Mouse (Mus musculus) intestine, embryonic 16.5 days (tissue): ENCODE results near the gene Lrrc15. TPM values are rescaled to one million over a fixed set of nuclear protein-coding genes. Genes with fewer than 3 reads are reported as not detected.

Experiments used
- ATAC-seq: fragments of 200-750 bp; cut with Nextera tagmentation; 2 replicates; pipeline ENCODE4 v1.8.0; 2017; ENCODE audit warnings: moderate TSS enrichment, moderate library complexity
- H3K27ac ChIP-seq: fragments of 300-500 bp; sonication (generic); 2 replicates; pipeline ENCODE4 v1.5.1; 2014; ENCODE audit warnings: mild to moderate bottlenecking, low read length
- H3K27me3 ChIP-seq: fragments of 300-500 bp; sonication (generic); replicated peaks from 2 replicates; pipeline ENCODE4 v1.6.1; 2014; ENCODE audit warnings: low read length, control low read depth, mixed read lengths; ENCODE audit not compliant: control insufficient read depth, insufficient read depth
- H3K36me3 ChIP-seq: fragments of 300-500 bp; sonication (generic); 2 replicates; pipeline ENCODE4 v1.6.1; 2014; ENCODE audit warnings: low read length, control low read depth; ENCODE audit not compliant: control insufficient read depth, insufficient read depth
- H3K4me1 ChIP-seq: fragments of 300-500 bp; sonication (generic); 2 replicates; pipeline ENCODE4 v1.6.1; 2014; ENCODE audit warnings: low read length, control low read depth, mixed read lengths; ENCODE audit not compliant: control insufficient read depth, insufficient read depth
- H3K4me2 ChIP-seq: fragments of 300-500 bp; sonication (generic); 2 replicates; pipeline ENCODE4 v1.6.1; 2014; ENCODE audit warnings: low read depth, low read length, control low read depth
- H3K4me3 ChIP-seq: fragments of 300-500 bp; sonication (generic); 2 replicates; pipeline ENCODE4 v1.5.1; 2014; ENCODE audit warnings: mild to moderate bottlenecking, low read length
- H3K9ac ChIP-seq: fragments of 300-500 bp; sonication (generic); 2 replicates; pipeline ENCODE4 v1.6.1; 2014; ENCODE audit warnings: low read depth, low read length
- H3K9me3 ChIP-seq: fragments of 300-500 bp; sonication (generic); 2 replicates; pipeline ENCODE4 v1.6.1; 2016; ENCODE audit warnings: low read length, control low read depth; ENCODE audit not compliant: control insufficient read depth
- WGBS: fragments of 180-500 bp; shearing (Covaris S2); extraction: QIAGEN DNeasy Blood & Tissue Kit; methylation state at CpG from one replicate; pipeline ENCODE4 v1.1.7; 2014; 5-methylcytosine and 5-hydroxymethylcytosine counted together
- polyA plus RNA-seq: library from polyadenylated mRNA; unstranded; fragments of >200 nt; fragmentation: Nextera tagmentation; extraction: Ambion mirVana; gene quantifications from 2 replicates; pipeline ENCODE4 v1.2.1, GENCODE M21; 2015

Gene Lrrc15
- polyA plus RNA-seq, 1 experiment from 2014 or later, result 0.32 TPM

DNA sequence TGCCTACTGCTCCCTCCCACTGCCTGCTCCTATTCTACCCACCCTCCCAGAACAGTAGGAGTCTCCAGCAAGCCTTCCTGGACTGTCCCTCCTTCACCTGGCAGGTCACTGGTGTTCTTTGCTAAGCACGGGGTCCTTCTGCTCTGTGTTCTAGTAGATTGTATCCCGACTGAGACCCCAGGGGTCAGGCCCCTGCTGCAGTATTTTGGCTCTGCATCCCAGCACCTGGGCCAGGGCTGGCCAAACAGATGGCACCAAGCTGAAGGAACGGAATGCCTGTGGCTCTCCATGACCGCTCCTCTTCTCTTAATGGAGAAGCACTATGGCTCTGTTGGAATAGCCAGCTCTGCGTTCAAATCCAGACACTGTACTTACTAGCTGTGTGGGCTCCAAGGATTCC, 16.5 kb downstream of the Lrrc15 start:
- no peak for ATAC-seq
- Histone ChIP-seq H3K27me3 (no peaks in the 10 kb centered on the region), H3K4me1 (0 out of 2 replicates have a peak, but pooled peaks cover 3% of the 10 kb centered on the region), H3K4me3 (no peak overlapping the region), H3K4me2 (no peak overlapping the region), H3K36me3 (no peaks in the 10 kb centered on the region), H3K9ac (no peak overlapping the region), H3K27ac (no peak overlapping the region), H3K9me3 (no peaks in the 10 kb centered on the region)
- WGBS, result 82% methylated on average over 5 of the region's 5 CpGs

DNA sequence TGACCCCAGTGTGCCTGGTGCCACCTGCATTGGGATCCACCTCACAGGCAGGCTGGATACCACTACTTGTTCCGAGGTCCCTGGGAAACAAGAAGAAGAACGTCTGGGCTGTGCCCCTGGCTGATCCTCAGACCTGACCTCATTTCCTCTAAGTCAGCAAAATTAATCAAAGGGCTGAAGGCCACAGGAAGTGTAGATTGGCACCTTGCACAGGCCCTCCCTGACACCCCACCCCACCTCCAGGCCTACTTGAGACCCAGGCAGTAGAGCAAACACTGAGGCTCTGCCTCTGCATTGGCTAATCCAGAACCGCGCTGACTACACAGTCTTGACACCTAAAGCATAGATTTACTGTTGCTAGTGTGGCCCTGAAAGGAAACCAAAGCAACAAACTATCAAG, 17.4 kb downstream of the Lrrc15 start:
- WGBS, result 53% methylated on average over 4 of the region's 4 CpGs
- H3K27me3 ChIP-seq, result no peaks in the 10 kb centered on the region
- no peaks in the 10 kb centered on the region for H3K36me3 ChIP-seq
- no peak overlapping the region for H3K9ac ChIP-seq
- H3K27ac ChIP-seq, result no peak overlapping the region
- H3K4me2 ChIP-seq, result no peak overlapping the region
- no peaks in the 10 kb centered on the region for H3K9me3 ChIP-seq
- no peak for ATAC-seq
- H3K4me1 ChIP-seq, result 0 out of 2 replicates have a peak, but pooled peaks cover 3% of the 10 kb centered on the region
- no peak overlapping the region for H3K4me3 ChIP-seq

DNA sequence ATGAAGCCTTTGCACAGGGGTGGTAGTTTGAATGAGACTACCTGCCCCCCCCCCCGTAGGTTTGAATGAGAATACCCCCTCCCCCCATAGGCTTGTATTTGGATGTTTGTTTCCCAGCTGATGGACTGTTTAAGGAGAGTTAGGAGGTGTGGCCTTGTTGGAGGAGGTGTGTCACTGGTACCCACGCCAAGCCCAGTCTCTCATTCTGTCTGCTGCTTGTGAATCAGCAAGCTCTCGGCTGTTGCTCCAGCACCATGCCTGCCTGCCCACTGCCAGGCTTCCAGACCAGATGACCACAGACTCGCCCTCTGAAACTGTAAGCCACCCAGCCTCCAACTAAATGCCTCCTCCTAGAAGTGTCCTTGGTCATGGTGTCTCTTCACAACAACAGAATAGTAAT, 19.9 kb downstream of the Lrrc15 start:
- no peak overlapping the region for H3K27ac ChIP-seq
- H3K36me3 ChIP-seq, result no peaks in the 10 kb centered on the region
- H3K27me3 ChIP-seq, result 0 out of 2 replicates have a peak, but pooled peaks cover 3% of the 10 kb centered on the region
- 0 out of 2 replicates have a peak, but pooled peaks cover 3% of the 10 kb centered on the region for H3K4me1 ChIP-seq
- no peak overlapping the region for H3K4me2 ChIP-seq
- no peaks in the 10 kb centered on the region for H3K9me3 ChIP-seq
- ATAC-seq, result no peak
- H3K4me3 ChIP-seq, result no peak overlapping the region
- 66% methylated on average over 4 of the region's 4 CpGs for WGBS
- no peak overlapping the region for H3K9ac ChIP-seq

DNA sequence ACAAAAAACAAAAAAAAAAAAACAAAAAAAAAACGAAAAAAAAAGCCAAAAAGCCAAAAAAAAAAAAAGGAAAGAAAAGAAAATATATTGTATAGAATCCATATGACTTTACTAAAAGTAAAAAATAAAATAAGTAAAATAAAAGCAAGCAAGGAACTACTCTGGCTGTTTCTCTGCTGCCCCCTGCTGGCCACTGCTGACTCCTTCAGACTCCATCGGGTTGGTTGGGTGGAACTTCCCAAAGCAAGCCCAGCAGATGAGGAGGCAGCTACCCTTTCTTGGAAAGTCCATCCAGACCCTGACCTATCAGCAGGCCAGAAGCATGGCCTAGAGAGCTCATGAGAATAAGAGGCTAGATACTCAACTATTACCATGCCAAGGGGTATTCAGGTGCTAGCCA, 20.4 kb downstream of the Lrrc15 start:
- WGBS, result 0% methylated on average over 2 of the region's 2 CpGs
- Histone ChIP-seq H3K4me3 (no peak overlapping the region), H3K36me3 (no peaks in the 10 kb centered on the region), H3K4me2 (no peak overlapping the region), H3K27me3 (0 out of 2 replicates have a peak, but pooled peaks cover 3% of the 10 kb centered on the region), H3K27ac (no peak overlapping the region), H3K4me1 (0 out of 2 replicates have a peak, but pooled peaks cover 3% of the 10 kb centered on the region), H3K9ac (no peak overlapping the region), H3K9me3 (no peaks in the 10 kb centered on the region)
- no peak for ATAC-seq

DNA sequence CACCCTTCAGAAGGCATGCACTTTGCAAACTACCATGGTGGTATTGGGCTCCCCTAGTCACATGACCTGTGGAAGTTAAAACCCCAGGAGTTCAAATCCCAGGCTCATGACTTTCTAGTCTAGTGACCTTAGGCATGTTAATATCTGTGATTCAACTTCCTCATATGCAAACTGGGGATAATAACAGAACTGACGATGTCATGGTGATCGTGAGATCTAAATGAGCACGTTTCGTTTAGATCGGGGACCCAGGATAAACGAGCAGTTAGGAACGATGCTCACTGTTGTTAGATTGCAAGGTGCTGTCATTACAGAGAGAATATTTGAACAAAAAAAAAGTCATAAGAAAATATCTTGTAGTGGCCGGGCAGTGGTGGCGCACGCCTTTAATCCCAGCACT, 20.9 kb downstream of the Lrrc15 start:
- Histone ChIP-seq H3K4me2 (no peak overlapping the region), H3K4me3 (no peak overlapping the region), H3K27ac (no peak overlapping the region), H3K9me3 (no peaks in the 10 kb centered on the region), H3K9ac (no peak overlapping the region), H3K27me3 (0 out of 2 replicates have a peak, but pooled peaks cover 3% of the 10 kb centered on the region), H3K36me3 (no peaks in the 10 kb centered on the region), H3K4me1 (0 out of 2 replicates have a peak, but pooled peaks cover 2% of the 10 kb centered on the region)
- whole genome bisulfite sequencing, result 87% methylated on average over 10 of the region's 10 CpGs
- no peak for ATAC-seq

DNA sequence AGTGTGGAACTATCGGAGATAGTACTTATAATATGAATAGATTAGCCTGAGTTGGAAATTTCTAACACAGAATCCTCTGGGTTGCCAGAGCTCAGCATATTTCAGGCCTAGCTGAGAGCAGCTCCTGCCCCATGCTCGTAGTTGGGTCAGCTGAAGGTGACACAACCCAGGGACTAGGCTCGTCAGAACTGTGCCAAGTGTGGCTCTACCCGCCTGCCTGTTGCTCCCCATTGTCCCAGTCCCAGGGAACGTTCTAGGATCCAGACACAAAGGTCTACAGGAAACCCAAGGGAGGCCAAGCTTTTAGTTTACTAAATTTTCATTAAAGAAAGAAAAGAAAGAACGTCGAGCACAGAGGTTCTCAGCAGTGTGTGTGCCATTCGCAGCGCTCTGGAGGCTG, 21.7 kb downstream of the Lrrc15 start:
- H3K4me3 ChIP-seq, result no peak overlapping the region
- H3K36me3 ChIP-seq, result no peaks in the 10 kb centered on the region
- no peaks in the 10 kb centered on the region for H3K4me1 ChIP-seq
- H3K27me3 ChIP-seq, result 0 out of 2 replicates have a peak, but pooled peaks cover 3% of the 10 kb centered on the region
- no peaks in the 10 kb centered on the region for H3K9me3 ChIP-seq
- H3K27ac ChIP-seq, result no peak overlapping the region
- no peak overlapping the region for H3K4me2 ChIP-seq
- ATAC-seq, result no peak
- H3K9ac ChIP-seq, result no peak overlapping the region
- WGBS, result 81% methylated on average over 9 of the region's 9 CpGs

DNA sequence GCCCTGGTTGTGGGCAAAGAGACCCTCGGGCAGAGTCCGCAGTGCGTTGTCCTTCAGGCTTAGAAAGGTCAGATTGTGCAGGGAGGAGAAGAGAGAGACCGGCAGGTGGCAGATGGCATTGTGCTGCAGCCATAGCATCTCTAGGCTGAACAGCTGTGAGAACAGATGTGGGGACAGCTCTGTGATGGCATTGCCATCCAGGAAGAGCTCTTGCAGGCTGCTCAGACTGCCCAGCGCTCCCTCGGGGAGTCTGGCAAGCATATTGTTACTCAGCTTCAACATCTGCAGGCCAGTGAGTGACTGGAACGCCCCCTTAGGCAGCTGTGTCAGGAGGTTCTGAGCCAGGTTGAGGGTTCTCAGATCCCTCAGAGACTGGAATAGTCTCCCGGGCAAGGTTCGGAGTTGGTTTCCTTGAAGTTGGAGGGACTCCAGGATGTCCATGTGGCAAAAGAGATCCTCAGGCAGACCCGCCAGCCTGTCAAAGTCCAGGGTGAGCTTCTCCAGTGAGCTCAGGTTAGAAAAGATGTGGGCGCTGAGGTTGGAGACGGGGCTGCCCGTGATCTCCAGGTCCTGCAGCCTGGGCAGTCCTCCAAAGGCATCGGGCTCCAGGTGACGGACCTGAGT, 22.9 kb downstream of the Lrrc15 start:
- Histone ChIP-seq H3K4me1 (no peaks in the 10 kb centered on the region), H3K27me3 (0 out of 2 replicates have a peak, but pooled peaks cover 3% of the 10 kb centered on the region), H3K9ac (no peak overlapping the region), H3K27ac (no peak overlapping the region), H3K36me3 (no peaks in the 10 kb centered on the region), H3K4me2 (no peak overlapping the region), H3K4me3 (no peak overlapping the region), H3K9me3 (no peaks in the 10 kb centered on the region)
- 88% methylated on average over 15 of the region's 15 CpGs for WGBS
- no peak for ATAC-seq

DNA sequence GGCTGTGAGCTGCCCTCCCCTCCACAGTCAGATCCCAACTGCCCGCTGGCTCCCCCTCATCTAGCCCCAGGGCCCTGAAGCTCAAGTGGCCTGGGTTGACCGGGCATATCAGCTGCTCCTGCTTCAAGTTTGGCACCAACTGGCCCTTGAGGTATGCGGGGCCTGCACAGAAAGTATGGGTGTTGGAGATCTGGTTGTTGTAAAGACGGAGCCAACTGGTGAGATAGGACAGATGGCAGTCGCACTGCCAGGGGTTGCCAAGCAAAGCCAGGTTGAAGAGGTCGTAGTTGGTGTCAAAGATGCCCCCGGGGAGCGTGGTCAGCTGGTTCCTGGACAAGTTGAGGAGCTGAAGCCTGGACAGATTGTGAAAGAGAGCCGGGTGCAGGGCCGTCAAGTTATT, 23.6 kb downstream of the Lrrc15 start:
- no peak overlapping the region for H3K9ac ChIP-seq
- 88% methylated on average over 10 of the region's 10 CpGs for WGBS
- H3K4me1 ChIP-seq, result no peaks in the 10 kb centered on the region
- H3K4me2 ChIP-seq, result no peak overlapping the region
- no peak overlapping the region for H3K4me3 ChIP-seq
- no peak for ATAC-seq
- no peaks in the 10 kb centered on the region for H3K36me3 ChIP-seq
- no peak overlapping the region for H3K27ac ChIP-seq
- H3K9me3 ChIP-seq, result no peaks in the 10 kb centered on the region
- 0 out of 2 replicates have a peak, but pooled peaks cover 3% of the 10 kb centered on the region for H3K27me3 ChIP-seq

DNA sequence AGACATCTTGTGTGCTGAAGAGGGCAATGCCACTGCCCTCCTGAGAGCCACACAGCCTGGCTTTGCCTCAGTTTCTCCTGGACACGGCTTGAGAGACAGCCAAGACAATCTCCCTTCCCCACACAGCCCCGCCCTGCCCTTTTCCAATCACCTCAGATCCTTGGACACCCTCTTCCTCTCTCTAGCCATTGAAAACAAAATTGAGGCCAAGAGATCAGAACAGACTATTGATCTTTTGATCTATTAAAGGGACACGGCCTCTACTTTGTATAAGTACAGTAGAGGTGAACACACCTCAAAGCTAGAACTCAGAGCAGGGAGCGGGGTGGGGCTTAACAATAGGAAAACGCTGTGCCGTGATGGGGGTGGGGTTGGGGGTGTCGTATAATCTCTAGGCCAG, 24.6 kb downstream of the Lrrc15 start:
- no peak overlapping the region for H3K27ac ChIP-seq
- 82% methylated on average over 7 of the region's 7 CpGs for WGBS
- H3K27me3 ChIP-seq, result 0 out of 2 replicates have a peak, but pooled peaks cover 3% of the 10 kb centered on the region
- H3K4me1 ChIP-seq, result no peaks in the 10 kb centered on the region
- H3K4me2 ChIP-seq, result no peak overlapping the region
- H3K9ac ChIP-seq, result no peak overlapping the region
- H3K9me3 ChIP-seq, result no peaks in the 10 kb centered on the region
- no peaks in the 10 kb centered on the region for H3K36me3 ChIP-seq
- no peak for ATAC-seq
- H3K4me3 ChIP-seq, result no peak overlapping the region

DNA sequence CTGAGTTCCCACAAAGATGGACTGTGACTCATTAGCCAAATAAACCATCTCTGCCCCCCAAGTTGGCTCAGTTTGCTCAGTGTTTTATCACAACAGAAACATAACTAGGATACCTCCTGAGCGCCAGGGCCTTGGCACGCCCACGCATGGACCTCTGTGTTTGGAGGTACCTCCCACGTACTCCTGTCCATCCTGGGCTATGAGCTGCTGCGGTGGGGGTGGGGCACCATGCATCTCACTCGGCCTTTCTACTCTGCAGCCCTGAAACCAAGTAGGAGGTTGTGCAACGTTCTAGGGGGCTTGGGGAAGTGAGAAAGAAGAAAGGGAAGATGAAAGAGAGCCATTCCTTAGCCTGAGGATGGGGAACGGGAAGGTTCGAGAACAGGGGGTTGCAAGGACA, 25.3 kb downstream of the Lrrc15 start:
- no peaks in the 10 kb centered on the region for H3K36me3 ChIP-seq
- H3K9me3 ChIP-seq, result no peaks in the 10 kb centered on the region
- H3K4me3 ChIP-seq, result no peak overlapping the region
- no peak overlapping the region for H3K27ac ChIP-seq
- no peak overlapping the region for H3K9ac ChIP-seq
- no peak for ATAC-seq
- H3K4me2 ChIP-seq, result no peak overlapping the region
- 70% methylated on average over 9 of the region's 9 CpGs for WGBS
- H3K4me1 ChIP-seq, result 0 out of 2 replicates have a peak, but pooled peaks cover 2% of the 10 kb centered on the region
- H3K27me3 ChIP-seq, result 0 out of 2 replicates have a peak, but pooled peaks cover 3% of the 10 kb centered on the region
